Mouse (Mus musculus): ENCODE results near the gene Pias4.

GRCm38 (mm10) chr10:81112946-81113345 lies 54.8 kb downstream of the Pias4 start:
- TF ChIP-seq CTCF (IDR thresholded peaks at IDR 0.05; ENCODE audit: low read depth, low read length) (no peak), POLR2A (IDR thresholded peaks at IDR 0.05; ENCODE audit: extremely low read depth, insufficient read depth, low read length) (no peak)
